Mouse (Mus musculus): ENCODE measurements around the gene Olfr1507.

DNA sequence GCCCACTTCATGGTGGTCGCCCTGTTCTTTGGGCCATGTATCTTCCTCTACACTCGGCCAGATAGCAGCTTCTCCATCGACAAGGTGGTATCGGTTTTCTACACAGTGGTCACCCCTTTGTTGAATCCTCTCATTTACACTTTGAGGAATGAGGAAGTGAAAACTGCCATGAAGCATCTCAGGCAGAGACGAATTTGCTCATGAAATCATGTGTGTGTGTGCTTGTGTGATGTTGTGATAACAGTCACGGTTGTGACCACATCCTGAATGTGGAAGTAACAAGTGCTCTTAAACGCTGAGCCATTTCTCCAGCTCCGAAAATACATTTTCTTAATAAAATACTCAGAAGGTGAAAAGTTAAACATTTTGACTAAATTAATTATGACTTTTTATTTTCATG, 44.4 kb downstream of the Olfr1507 start:
- TF ChIP-seq CTCF (IDR thresholded peaks at IDR 0.05; ENCODE audit: borderline replicate concordance, extremely low read depth, insufficient read depth, insufficient read length): no peak
- no peak for TF ChIP-seq POLR2A (IDR thresholded peaks at IDR 0.05; ENCODE audit: borderline replicate concordance, extremely low read depth, insufficient read depth, insufficient read length, poor library complexity, severe bottlenecking)
